Mouse (Mus musculus) hindbrain, embryonic 15.5 days (tissue): ENCODE results near the gene Ldlrap1. TPM values are rescaled to one million over a fixed set of nuclear protein-coding genes. Genes with fewer than 3 reads are reported as not detected.

Experiments
- ATAC-seq: fragments of 200-750 bp; cut with Nextera tagmentation; 2 replicates; pipeline ENCODE4 v1.8.0; 2017; ENCODE audit warnings: low read depth, moderate number of reproducible peaks, moderate TSS enrichment; ENCODE audit not compliant: low FRiP score
- H3K27ac ChIP-seq: fragments of 300-500 bp; sonication (generic); replicated peaks from 2 replicates; pipeline ENCODE4 v1.5.1; 2015; ENCODE audit warnings: mild to moderate bottlenecking, inconsistent platforms
- H3K27me3 ChIP-seq: fragments of 300-500 bp; sonication (generic); 2 replicates; pipeline ENCODE4 v1.6.1; 2015; ENCODE audit warnings: control low read depth, inconsistent platforms
- H3K36me3 ChIP-seq: fragments of 300-500 bp; sonication (generic); 2 replicates; pipeline ENCODE4 v1.6.1; 2015; ENCODE audit warnings: control low read depth, inconsistent platforms
- H3K4me1 ChIP-seq: fragments of 300-500 bp; sonication (generic); replicated peaks from 2 replicates; pipeline ENCODE4 v1.6.1; 2015; ENCODE audit warnings: control low read depth, inconsistent platforms
- H3K4me2 ChIP-seq: fragments of 300-500 bp; sonication (generic); 2 replicates; pipeline ENCODE4 v1.6.1; 2015; ENCODE audit warnings: moderate library complexity, mild to moderate bottlenecking, inconsistent platforms
- H3K4me3 ChIP-seq: fragments of 300-500 bp; sonication (generic); 2 replicates; pipeline ENCODE4 v1.5.1; 2015; ENCODE audit warnings: mild to moderate bottlenecking, inconsistent platforms
- H3K9ac ChIP-seq: fragments of 300-500 bp; sonication (generic); 2 replicates; pipeline ENCODE4 v1.6.1; 2015; ENCODE audit warnings: inconsistent platforms
- H3K9me3 ChIP-seq: fragments of 300-500 bp; sonication (generic); 2 replicates; pipeline ENCODE4 v1.6.1; 2016; ENCODE audit warnings: control low read depth, inconsistent platforms
- WGBS: fragments of 180-500 bp; shearing (Covaris S2); methylation state at CpG from one replicate; pipeline ENCODE4 v1.1.7; 2015; 5-methylcytosine and 5-hydroxymethylcytosine counted together
- polyA plus RNA-seq: library from polyadenylated mRNA; unstranded; fragments of >200 nt; fragmentation: Nextera tagmentation; extraction: Ambion mirVana; gene quantifications from 2 replicates; pipeline ENCODE4 v1.2.1, GENCODE M21; 2015

Ldlrap1 gene
- polyA plus RNA-seq, 1 experiment from 2014 or later = 2.7 TPM

DNA sequence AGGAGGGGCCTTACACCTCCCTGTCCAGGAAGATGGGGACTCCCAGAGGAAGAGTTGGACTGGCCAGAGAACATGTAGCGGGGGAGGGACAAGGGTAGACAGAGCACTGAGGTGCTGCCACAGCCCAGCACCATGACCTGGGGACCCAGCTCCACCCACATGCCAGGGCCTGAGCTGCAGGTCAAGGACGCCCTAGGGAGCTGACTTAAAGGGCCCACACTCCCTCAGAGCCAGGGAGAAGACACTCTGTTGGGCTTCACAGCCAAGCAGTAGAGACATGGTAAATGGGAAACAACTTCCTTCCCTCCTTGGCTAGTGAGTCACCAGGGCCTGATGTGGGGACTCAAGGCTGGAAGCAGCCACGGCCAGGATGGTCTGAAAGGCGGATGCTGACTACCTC, 9.5 kb downstream of the Ldlrap1 start:
- ATAC-seq = no peak
- no peaks in the 10 kb centered on the region for H3K36me3 ChIP-seq
- 91% methylated on average over 4 of the region's 4 CpGs for WGBS
- no peaks in the 10 kb centered on the region for H3K27me3 ChIP-seq
- no peak overlapping the region for H3K4me2 ChIP-seq
- no peaks in the 10 kb centered on the region for H3K9me3 ChIP-seq
- peaks cover 14% of the 10 kb centered on the region for H3K4me1 ChIP-seq
- H3K27ac ChIP-seq = no peak overlapping the region
- no peak overlapping the region for H3K9ac ChIP-seq
- no peak overlapping the region for H3K4me3 ChIP-seq

DNA sequence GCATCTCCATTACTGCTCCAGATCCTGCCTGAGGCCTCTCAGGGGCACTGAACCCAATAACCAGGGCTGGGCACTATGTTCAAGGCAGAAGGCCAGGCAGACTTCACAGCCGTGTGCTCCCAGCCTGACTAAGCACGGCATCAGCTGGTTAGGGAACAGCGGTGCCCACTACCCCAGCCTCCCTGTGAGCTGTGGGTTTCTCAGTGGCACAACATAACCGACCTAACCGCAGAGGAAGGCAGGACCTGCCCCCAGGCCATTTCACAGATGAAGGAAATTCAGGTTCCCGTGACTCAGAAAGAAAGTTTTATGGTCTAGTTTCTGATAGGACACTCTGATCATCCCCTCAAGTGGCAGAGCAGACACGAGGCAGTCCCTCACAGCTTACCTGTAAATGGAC, 10.9 kb downstream of the Ldlrap1 start:
- 73% methylated on average over 7 of the region's 7 CpGs for WGBS
- Histone ChIP-seq H3K27me3 (no peaks in the 10 kb centered on the region), H3K36me3 (no peaks in the 10 kb centered on the region), H3K9ac (no peak overlapping the region), H3K4me1 (peaks cover 16% of the 10 kb centered on the region), H3K4me2 (no peak overlapping the region), H3K4me3 (no peak overlapping the region), H3K27ac (no peak overlapping the region), H3K9me3 (no peaks in the 10 kb centered on the region)
- no peak for ATAC-seq

DNA sequence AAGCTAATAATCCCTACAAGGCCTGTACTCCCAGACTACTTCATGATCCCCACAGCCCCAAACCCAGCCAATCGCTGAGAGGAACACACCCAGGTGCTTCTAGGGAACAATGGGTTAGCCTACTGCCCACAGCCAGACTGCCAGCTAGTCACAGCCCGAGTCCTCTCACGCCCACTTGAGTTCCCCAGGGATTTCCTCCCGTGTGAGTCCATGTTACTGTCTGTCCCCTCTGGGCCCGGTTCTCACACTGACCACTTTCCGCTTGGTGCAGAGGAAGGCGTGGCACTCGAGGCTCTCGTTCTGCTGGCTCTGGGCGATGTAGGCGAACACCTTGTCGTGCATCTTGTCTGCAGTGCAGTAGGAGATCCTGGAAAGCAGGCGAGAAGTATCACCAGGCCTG, 12.9 kb downstream of the Ldlrap1 start:
- 79% methylated on average over 13 of the region's 13 CpGs for WGBS
- Histone ChIP-seq H3K36me3 (no peaks in the 10 kb centered on the region), H3K4me2 (no peak overlapping the region), H3K9ac (no peak overlapping the region), H3K4me1 (peaks cover 16% of the 10 kb centered on the region), H3K4me3 (no peak overlapping the region), H3K27me3 (no peaks in the 10 kb centered on the region), H3K27ac (no peak overlapping the region), H3K9me3 (no peaks in the 10 kb centered on the region)
- no peak for ATAC-seq

DNA sequence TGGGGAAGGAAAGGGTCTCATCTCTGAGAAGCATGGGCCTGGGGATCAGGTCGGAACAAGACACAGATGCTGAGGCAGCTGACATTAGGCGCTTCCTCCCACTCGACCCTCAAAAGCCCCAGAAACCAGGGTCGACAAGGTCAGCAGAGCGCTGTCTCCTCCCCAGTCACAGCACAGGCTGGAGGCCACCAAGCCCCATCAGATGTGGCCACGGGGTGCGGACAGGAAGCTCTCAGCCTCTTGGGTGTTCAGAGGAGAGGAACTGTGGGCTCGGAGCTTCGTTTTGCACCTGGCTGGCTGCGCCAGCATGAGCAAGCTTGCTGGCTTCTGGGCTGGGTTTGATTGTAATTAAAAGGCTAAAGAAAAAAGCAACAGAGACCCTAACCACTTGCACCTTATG, 13.5 kb downstream of the Ldlrap1 start:
- Histone ChIP-seq H3K4me2 (no peak overlapping the region), H3K4me1 (peaks cover 16% of the 10 kb centered on the region), H3K4me3 (no peak overlapping the region), H3K27ac (no peak overlapping the region), H3K36me3 (no peaks in the 10 kb centered on the region), H3K27me3 (no peaks in the 10 kb centered on the region), H3K9me3 (no peaks in the 10 kb centered on the region), H3K9ac (no peak overlapping the region)
- no peak for ATAC-seq
- 49% methylated on average over 10 of the region's 10 CpGs for WGBS

DNA sequence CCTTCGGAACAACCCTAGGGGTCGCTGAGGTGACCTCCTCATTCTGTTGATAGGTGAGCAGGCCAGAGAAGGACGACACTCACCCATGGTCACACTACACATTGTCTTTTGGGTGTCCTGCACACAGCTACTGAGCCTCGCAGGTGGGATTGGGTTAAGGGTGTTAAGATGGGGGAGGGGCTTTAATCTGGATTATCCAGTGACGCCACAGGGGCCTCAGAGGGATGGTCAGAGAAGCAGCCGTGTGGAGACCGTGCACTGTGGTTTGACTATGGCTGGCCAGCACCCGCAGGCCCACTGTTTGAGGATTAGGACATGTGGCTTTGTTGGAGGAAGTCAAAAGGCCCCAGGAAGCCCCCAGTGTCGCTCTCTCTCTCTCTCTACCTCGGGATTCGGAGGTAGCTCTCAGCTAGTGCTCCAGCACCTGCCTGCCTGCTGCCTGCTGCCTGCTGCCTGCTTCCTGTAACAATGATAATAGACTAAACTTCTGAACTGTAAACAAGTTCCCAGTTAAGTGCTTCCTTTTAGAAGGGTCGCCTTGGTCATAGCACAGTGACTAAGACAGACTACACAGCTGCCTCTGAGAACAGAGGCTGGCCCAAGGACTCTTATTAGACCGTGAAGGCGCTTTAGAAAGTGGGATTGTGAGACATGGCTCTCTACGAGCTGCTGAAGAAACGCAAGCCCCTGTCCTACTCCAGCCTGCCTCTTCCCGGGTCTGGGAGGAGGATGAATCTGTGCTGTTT, 14.1 kb downstream of the Ldlrap1 start:
- no peak overlapping the region for H3K4me2 ChIP-seq
- no peaks in the 10 kb centered on the region for H3K27me3 ChIP-seq
- no peak overlapping the region for H3K4me3 ChIP-seq
- H3K9me3 ChIP-seq = no peaks in the 10 kb centered on the region
- no peaks in the 10 kb centered on the region for H3K36me3 ChIP-seq
- H3K4me1 ChIP-seq = peaks cover 16% of the 10 kb centered on the region
- H3K9ac ChIP-seq = no peak overlapping the region
- H3K27ac ChIP-seq = no peak overlapping the region
- ATAC-seq = no peak
- 39% methylated on average over 17 of the region's 17 CpGs for WGBS

DNA sequence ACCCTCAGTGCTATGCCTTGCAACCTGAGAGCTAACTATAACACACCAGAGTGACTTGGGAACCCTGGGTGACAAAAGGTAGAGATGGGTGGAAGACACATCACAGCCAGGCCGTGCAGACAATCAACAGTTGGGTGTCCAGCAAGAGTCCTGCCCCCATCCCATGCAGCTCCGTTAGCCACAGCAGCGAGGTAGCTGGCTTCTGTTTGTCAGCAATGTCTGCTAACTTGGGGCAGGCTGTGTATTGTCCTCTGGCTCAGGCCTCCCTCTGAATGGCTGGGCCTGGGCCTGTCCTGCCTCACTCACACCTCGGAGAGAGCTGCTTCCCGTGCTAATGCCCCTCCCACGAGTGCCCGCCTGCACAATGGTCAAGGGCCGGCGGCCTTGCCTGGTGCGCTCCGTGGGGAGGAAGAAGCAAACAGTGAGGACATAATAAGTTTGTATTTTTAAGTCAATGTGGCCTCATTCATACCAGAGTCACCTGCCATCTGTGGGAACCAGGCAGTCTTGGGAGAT, 14.9 kb downstream of the Ldlrap1 start:
- Histone ChIP-seq H3K27ac (no peak overlapping the region), H3K36me3 (no peaks in the 10 kb centered on the region), H3K4me3 (no peak overlapping the region), H3K9ac (no peak overlapping the region), H3K4me1 (peaks cover 16% of the 10 kb centered on the region), H3K9me3 (no peaks in the 10 kb centered on the region), H3K27me3 (no peaks in the 10 kb centered on the region), H3K4me2 (no peak overlapping the region)
- ATAC-seq = no peak
- 55% methylated on average over 11 of the region's 11 CpGs for WGBS

DNA sequence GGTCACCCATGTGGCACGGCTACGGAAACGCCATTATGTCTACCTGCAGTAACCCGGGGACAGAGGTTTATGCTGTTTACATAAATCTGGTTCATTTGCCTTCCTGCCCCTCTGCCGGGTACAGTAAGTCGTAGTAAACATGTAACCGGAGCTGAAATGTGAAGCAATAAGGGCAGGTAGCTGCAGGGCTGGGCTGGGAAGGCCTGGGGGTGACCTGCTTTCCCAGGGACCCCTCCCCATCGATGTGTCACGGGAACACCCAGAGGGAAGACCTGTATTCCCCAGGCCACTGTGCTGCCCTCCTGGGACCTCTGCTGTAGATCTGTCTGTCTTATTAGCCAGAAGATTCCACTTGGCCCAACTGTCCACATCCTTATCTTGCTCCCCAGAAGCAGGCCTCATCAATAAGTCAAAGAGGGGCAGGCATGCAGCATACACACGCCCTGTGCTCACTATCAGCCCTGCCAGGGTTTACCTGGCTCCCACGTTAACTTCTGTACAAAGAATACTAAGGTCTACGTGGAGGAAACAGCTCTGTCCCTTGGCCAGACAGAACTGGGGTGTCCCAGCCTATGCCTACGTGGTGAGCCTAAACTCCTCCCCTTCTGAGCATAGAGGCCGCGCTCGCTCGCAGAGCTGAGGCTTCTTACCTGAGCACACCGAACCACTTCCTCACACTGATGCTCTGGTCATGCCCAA, 16.0 kb downstream of the Ldlrap1 start:
- Histone ChIP-seq H3K4me3 (no peak overlapping the region), H3K27me3 (no peaks in the 10 kb centered on the region), H3K27ac (no peak overlapping the region), H3K9me3 (no peaks in the 10 kb centered on the region), H3K4me2 (no peak overlapping the region), H3K36me3 (no peaks in the 10 kb centered on the region), H3K9ac (no peak overlapping the region), H3K4me1 (peaks cover 16% of the 10 kb centered on the region)
- no peak for ATAC-seq
- WGBS = 84% methylated on average over 18 of the region's 18 CpGs

DNA sequence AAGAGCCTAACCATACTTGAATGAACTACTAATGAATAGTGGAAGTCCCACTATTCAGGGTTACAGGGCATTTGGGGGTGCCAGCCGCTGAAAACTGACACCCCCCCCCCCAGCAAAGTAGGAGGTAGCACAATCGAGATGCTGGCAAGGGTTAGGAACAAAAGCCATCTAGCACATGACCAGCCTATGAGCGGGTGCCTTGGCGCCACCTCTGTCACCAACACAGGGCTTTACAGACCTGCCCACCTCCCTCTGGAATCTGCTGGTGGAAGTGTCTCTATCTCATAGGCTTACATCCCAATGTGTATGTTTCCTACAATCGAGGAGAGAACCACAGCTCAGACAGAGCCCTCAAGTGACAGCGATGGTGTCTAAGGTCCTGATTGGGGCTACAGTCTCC, 17.0 kb downstream of the Ldlrap1 start:
- 80% methylated on average over 6 of the region's 6 CpGs for WGBS
- no peak overlapping the region for H3K4me2 ChIP-seq
- H3K9me3 ChIP-seq = no peaks in the 10 kb centered on the region

DNA sequence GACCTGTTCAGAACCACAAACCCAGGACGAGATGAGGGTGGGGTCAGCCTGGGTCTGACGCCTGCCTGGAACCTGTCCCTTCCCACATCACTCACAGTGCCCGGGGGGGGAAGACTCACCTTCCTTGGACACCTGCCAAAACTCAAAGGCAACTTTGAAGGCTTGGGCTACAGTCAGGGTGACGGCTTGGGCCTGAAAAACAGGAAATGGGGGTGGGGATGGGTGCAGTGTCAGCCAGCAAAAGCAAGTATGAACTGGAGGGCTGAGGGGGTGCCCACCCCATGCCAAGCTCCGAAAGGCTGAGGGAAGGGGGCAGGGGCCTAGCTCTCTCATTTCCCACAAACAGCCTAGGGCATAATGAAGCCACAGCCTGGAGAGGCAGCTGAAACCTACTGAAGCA, 17.6 kb downstream of the Ldlrap1 start:
- no peak for ATAC-seq
- Histone ChIP-seq H3K4me3 (no peak overlapping the region), H3K9ac (no peak overlapping the region), H3K9me3 (no peaks in the 10 kb centered on the region), H3K4me2 (no peak overlapping the region), H3K27ac (no peak overlapping the region), H3K27me3 (no peaks in the 10 kb centered on the region), H3K36me3 (no peaks in the 10 kb centered on the region), H3K4me1 (peaks cover 16% of the 10 kb centered on the region)
- WGBS = 67% methylated on average over 5 of the region's 5 CpGs

More for the DNA sequence above, 17.0 kb downstream of the Ldlrap1 start:
- Histone ChIP-seq H3K36me3 (no peaks in the 10 kb centered on the region), H3K9ac (no peak overlapping the region), H3K4me3 (no peak overlapping the region), H3K27me3 (no peaks in the 10 kb centered on the region), H3K27ac (no peak overlapping the region), H3K4me1 (peaks cover 16% of the 10 kb centered on the region)
- ATAC-seq = no peak

DNA sequence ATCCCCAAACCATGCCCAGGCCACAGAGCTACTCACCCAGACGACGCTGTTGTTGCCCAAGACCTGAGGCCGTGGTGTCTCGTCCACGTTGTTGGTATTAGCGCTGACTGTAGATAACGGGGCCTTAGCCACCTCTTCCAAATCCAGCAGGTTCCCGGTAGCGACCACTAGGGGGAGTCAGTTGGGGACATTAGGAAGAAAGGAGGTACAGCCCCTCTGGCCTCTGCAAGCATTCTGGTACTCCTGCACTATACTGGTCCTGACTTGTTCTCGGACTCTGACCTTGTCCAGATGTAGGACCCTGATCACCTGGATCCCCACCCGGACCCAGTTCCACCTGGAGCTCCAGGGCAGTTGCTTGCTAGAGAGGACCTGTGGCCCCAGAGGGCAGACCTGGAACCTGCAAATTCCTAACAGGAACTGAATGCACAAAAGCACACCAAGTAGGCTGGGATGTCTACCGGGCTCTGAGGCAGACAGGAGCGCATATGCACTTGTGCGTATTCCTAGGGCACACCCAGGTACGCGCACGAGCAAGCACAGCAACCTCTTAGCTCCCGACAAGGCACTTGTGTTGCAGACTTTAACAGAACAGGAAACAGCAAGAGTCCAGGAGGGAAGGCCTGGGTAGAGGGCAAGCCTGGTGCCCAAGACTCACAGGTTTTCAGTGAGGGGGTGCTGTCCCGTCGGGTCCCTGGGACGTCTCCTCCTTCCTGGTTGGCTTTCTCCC, 18.4 kb downstream of the Ldlrap1 start:
- Histone ChIP-seq H3K36me3 (no peaks in the 10 kb centered on the region), H3K27me3 (no peaks in the 10 kb centered on the region), H3K9me3 (no peaks in the 10 kb centered on the region), H3K9ac (no peak overlapping the region), H3K4me2 (no peak overlapping the region), H3K4me3 (no peak overlapping the region), H3K4me1 (peaks cover 13% of the 10 kb centered on the region), H3K27ac (no peak overlapping the region)
- 70% methylated on average over 21 of the region's 21 CpGs for WGBS
- no peak for ATAC-seq

DNA sequence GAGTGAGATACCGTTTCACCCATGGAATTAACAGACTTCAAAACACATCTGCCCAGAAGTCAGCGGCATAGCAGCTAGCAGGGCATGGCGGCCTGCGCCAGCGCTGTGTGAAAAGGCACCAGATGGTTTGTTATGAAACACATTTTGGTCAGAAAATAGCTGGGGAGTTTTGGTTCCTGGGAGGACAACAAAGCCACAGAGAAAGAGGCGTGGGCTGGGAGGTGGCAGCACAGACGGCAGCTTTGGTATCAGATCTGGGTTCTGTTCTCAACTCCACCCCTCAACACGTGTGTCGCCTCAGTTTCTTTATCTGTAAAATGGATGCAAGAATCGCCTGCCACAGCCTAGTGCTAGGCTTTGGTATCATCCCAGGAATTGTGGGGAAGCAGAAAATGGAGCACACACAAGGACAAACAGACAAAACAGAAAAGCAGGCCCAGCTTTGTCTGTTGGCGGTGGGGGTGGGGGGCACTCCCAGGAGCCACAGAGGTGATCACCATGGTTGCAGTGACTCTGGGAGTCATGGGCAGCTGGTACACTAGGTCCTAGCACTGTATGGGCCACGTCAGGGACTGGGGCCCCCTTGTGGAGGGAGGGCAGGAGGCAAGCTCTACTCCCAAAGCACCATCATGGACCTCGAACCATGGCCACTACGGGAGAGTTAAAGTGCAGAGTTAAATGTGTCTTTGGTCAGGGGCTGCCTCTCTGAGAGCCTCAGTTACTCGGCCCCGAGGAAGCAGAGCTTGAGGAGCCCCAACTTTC, 21.7 kb downstream of the Ldlrap1 start:
- ATAC-seq = no peak
- 77% methylated on average over 16 of the region's 16 CpGs for WGBS
- H3K27ac ChIP-seq = no peak overlapping the region

More for the DNA sequence above, 21.7 kb downstream of the Ldlrap1 start:
- H3K4me2 ChIP-seq = no peak overlapping the region
- H3K9me3 ChIP-seq = no peaks in the 10 kb centered on the region
- no peak overlapping the region for H3K9ac ChIP-seq
- H3K36me3 ChIP-seq = no peaks in the 10 kb centered on the region
- peaks cover 8% of the 10 kb centered on the region for H3K4me1 ChIP-seq
- H3K27me3 ChIP-seq = no peaks in the 10 kb centered on the region
- no peak overlapping the region for H3K4me3 ChIP-seq
